Mouse (Mus musculus): ENCODE data around the gene Eya3. TPM values are rescaled to one million over a fixed set of nuclear protein-coding genes. Genes with fewer than 3 reads are reported as not detected.

The Eya3 gene
- polyA plus RNA-seq, 1 experiment from 2014 or later: 25.4 TPM

GRCm38 (mm10) chr4:132617873-132618272 lies 20.9 kb upstream of the Eya3 start:
- H3K36me3 ChIP-seq: no peaks in the 10 kb centered on the region
- H3K4me2 ChIP-seq (replicated peaks): no peak overlapping the region
- no peak for ATAC-seq
- no peaks in the 10 kb centered on the region for H3K4me1 ChIP-seq (replicated peaks)
- no peaks in the 10 kb centered on the region for H3K9me3 ChIP-seq
- no peak overlapping the region for H3K27ac ChIP-seq
- no peak overlapping the region for H3K9ac ChIP-seq
- WGBS: 89% methylated on average over 6 of the region's 6 CpGs
- no peaks in the 10 kb centered on the region for H3K27me3 ChIP-seq (replicated peaks)
- H3K4me3 ChIP-seq (replicated peaks): no peak overlapping the region

GRCm38 (mm10) chr4:132618850-132619375 lies 19.9 kb upstream of the Eya3 start:
- no peak overlapping the region for H3K4me3 ChIP-seq (replicated peaks)
- H3K27me3 ChIP-seq (replicated peaks): no peaks in the 10 kb centered on the region
- no peak overlapping the region for H3K4me2 ChIP-seq (replicated peaks)
- no peaks in the 10 kb centered on the region for H3K36me3 ChIP-seq
- no peak overlapping the region for H3K9ac ChIP-seq
- WGBS: 76% methylated on average over 10 of the region's 10 CpGs
- H3K27ac ChIP-seq: no peak overlapping the region
- no peaks in the 10 kb centered on the region for H3K9me3 ChIP-seq
- no peak for ATAC-seq
- H3K4me1 ChIP-seq (replicated peaks): no peaks in the 10 kb centered on the region

DNA sequence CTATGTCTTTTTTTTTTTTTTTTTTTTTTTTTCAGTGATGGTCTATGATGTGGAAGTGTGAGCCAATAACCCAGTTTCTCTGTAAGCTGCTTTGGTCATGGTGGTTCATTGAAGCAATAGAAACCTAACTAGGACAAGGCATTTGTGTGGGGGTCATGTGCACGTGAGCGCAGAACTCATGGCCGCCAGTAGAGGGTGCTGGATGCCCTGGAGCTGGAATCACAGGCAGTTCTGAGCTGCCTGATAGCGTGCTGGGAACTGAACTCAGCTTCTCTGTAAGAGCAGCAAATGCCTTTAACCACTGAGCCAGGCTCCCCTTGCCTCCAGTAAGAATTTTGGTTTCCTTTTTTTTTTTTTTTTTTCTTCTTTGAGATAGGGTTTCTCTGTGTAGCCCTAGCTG lies 18.7 kb upstream of the Eya3 start:
- Histone ChIP-seq H3K9ac (no peak overlapping the region), H3K27me3 (replicated peaks) (no peaks in the 10 kb centered on the region), H3K27ac (no peak overlapping the region), H3K4me3 (replicated peaks) (no peak overlapping the region), H3K4me1 (replicated peaks) (no peaks in the 10 kb centered on the region), H3K4me2 (replicated peaks) (no peak overlapping the region), H3K36me3 (no peaks in the 10 kb centered on the region), H3K9me3 (no peaks in the 10 kb centered on the region)
- WGBS: 89% methylated on average over 4 of the region's 4 CpGs
- no peak for ATAC-seq

DNA sequence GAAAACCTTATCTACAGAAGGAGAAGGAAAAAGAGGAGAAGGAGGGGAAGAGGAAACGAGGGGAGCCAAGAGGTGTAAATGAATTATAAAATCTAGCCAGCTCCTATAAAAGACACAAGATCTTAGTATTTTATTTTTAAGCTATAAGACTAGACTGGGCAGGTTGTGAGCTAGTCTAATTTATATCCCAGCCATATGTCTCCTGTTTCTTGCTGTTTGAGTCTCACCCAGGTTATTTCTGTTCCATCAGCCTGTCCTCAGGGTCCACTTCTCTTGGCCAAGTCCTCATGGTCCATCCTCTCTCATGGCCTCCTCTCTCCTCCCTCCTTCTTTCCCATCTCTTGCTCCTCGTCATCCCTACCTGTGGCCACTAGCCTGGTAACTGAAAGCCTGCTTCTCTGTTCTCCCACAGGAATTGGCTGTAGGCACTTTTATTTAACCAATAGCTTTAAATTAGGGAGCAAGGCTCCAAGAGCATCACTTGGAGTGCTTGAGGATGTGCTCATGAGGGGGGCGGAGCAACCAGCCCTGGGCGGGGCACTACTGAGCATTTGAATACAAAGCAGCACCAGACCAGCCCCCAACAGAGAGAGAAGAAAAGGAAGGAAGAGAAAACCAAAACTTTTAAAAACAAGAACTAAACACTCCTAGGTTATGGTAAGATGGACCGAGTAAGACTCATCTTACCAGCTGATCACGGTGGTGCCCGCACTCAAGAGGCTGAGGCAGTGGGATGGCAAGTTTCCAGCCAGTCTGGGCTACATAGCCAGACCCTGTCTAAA lies 17.3 kb upstream of the Eya3 start:
- Histone ChIP-seq H3K9me3 (no peaks in the 10 kb centered on the region), H3K27me3 (replicated peaks) (no peaks in the 10 kb centered on the region), H3K36me3 (no peaks in the 10 kb centered on the region), H3K4me1 (replicated peaks) (no peaks in the 10 kb centered on the region), H3K4me3 (replicated peaks) (no peak overlapping the region), H3K9ac (no peak overlapping the region), H3K27ac (no peak overlapping the region), H3K4me2 (replicated peaks) (no peak overlapping the region)
- 70% methylated on average over 7 of the region's 7 CpGs for WGBS
- no peak for ATAC-seq

DNA sequence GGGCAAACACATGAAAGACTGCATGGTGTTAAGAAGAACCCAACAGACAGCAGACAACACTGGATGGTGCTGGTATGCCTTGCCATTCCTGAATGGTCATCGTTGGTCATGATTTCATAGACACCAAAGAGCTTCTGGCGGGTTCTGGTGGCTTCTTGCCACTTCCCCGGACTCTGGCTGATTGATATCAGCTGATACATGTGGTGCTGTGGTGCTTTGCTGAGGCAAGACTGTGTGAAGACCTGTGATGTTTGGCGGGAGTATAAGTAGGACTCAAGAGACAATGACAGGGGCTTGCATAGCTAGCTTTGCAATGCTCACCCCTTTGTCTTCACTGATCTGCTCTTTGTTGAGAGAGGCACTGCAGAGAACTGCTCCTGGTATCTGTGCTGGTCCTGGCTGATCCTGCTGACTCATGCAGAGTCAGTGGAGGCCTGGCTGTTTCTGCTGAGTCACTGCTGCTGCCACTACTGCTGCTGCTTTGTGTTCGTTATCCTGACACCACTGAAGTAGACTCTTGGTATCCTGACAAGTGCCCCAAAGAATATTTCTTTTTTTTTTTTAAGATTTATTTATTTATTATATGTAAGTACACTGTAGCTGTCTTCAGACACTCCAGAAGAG lies 14.6 kb upstream of the Eya3 start:
- no peak for ATAC-seq
- no peaks in the 10 kb centered on the region for H3K4me1 ChIP-seq (replicated peaks)
- H3K9me3 ChIP-seq: no peaks in the 10 kb centered on the region
- no peaks in the 10 kb centered on the region for H3K36me3 ChIP-seq
- no peak overlapping the region for H3K4me2 ChIP-seq (replicated peaks)
- no peak overlapping the region for H3K9ac ChIP-seq
- no peak overlapping the region for H3K27ac ChIP-seq
- H3K27me3 ChIP-seq (replicated peaks): no peaks in the 10 kb centered on the region
- 86% methylated on average over 5 of the region's 5 CpGs for WGBS
- H3K4me3 ChIP-seq (replicated peaks): no peak overlapping the region

- ATAC-seq: no peak
- Histone ChIP-seq H3K27ac (no peak overlapping the region), H3K9ac (no peak overlapping the region), H3K36me3 (no peaks in the 10 kb centered on the region), H3K27me3 (replicated peaks) (no peaks in the 10 kb centered on the region), H3K4me2 (replicated peaks) (no peak overlapping the region), H3K9me3 (no peaks in the 10 kb centered on the region), H3K4me3 (replicated peaks) (no peak overlapping the region), H3K4me1 (replicated peaks) (no peaks in the 10 kb centered on the region)
- 16% methylated on average over 2 of the region's 2 CpGs for WGBS
Observed at GRCm38 (mm10) chr4:132628830-132629229, 10.0 kb upstream of the Eya3 start.

DNA sequence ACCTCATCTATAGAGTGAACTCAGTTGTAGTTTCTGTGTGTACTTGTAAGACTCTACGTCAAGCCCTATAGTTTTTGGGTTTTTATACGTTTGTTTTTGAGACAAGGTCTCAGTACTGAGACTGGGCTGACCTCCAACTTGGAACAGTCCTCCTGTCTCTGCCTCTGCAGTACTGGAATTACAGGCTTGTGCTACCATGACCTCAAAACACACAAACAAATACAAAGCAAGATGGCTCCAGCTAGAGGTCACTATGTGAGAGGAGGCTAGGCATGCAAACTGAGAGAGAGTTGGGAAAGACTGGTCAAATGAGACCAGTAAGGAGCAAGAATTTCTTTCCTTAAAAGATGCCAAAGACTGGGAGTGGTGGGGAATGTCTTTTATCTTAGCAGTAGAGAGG lies 2.8 kb upstream of the Eya3 start:
- Histone ChIP-seq H3K4me2 (replicated peaks) (no peak overlapping the region), H3K4me1 (replicated peaks) (peaks cover 5% of the 10 kb centered on the region; the same call in 1 of the 2 replicates), H3K27me3 (replicated peaks) (no peaks in the 10 kb centered on the region), H3K9ac (no peak overlapping the region), H3K4me3 (replicated peaks) (no peak overlapping the region), H3K9me3 (no peaks in the 10 kb centered on the region), H3K36me3 (no peaks in the 10 kb centered on the region), H3K27ac (no peak overlapping the region)
- no peak for ATAC-seq
- WGBS: 86% methylated on average over 2 of the region's 2 CpGs

- Histone ChIP-seq H3K4me3 (replicated peaks) (no peak overlapping the region), H3K4me2 (replicated peaks) (no peak overlapping the region), H3K4me1 (replicated peaks) (peaks cover 5% of the 10 kb centered on the region; the same call in 1 of the 2 replicates), H3K9me3 (no peaks in the 10 kb centered on the region), H3K36me3 (no peaks in the 10 kb centered on the region), H3K27ac (no peak overlapping the region), H3K27me3 (replicated peaks) (no peaks in the 10 kb centered on the region), H3K9ac (no peak overlapping the region)
- no peak for ATAC-seq
- 43% methylated on average over 4 of the region's 4 CpGs for WGBS
Observed at GRCm38 (mm10) chr4:132636554-132636953, 2.2 kb upstream of the Eya3 start.

GRCm38 (mm10) chr4:132639191-132639713 lies 465 bp downstream of the Eya3 start:
- H3K27ac ChIP-seq: peak overlapping the region; percentile 81
- peaks cover 5% of the 10 kb centered on the region; the same call in 1 of the 2 replicates for H3K4me1 ChIP-seq (replicated peaks)
- H3K27me3 ChIP-seq (replicated peaks): no peaks in the 10 kb centered on the region
- no peaks in the 10 kb centered on the region for H3K36me3 ChIP-seq
- 0% methylated on average over 35 of the region's 35 CpGs for WGBS
- H3K9ac ChIP-seq: peak overlapping the region; percentile 90
- no peaks in the 10 kb centered on the region for H3K9me3 ChIP-seq
- peak; percentile 67 for ATAC-seq
- peak overlapping the region; percentile 92 for H3K4me3 ChIP-seq (replicated peaks)
- H3K4me2 ChIP-seq (replicated peaks): peak overlapping the region; percentile 82

DNA sequence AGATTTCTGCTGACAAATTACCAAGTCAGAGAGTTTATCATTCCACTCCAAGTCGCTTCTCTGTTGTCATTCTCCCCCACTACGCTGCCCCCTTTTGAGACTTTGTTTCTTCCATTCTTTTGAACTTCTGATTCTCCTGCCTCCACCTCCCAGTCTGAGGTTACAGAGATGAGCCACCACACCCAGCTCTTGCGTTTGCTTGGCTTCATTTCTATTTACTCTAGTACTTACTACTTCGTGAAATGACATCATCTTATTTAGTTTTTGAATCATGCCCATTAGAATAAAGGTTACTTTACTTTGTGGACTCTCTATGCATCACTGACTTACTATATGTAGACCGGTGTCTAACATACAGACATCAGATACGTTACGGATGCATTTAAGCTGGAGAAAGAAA lies 8.7 kb downstream of the Eya3 start:
- Histone ChIP-seq H3K9ac (no peak overlapping the region), H3K27ac (no peak overlapping the region), H3K36me3 (no peaks in the 10 kb centered on the region), H3K27me3 (replicated peaks) (no peaks in the 10 kb centered on the region), H3K4me1 (replicated peaks) (0 out of 2 replicates have a peak, but pooled peaks cover 2% of the 10 kb centered on the region), H3K9me3 (no peaks in the 10 kb centered on the region), H3K4me3 (replicated peaks) (no peak overlapping the region), H3K4me2 (replicated peaks) (no peak overlapping the region)
- 73% methylated on average over 7 of the region's 7 CpGs for WGBS
- no peak for ATAC-seq

DNA sequence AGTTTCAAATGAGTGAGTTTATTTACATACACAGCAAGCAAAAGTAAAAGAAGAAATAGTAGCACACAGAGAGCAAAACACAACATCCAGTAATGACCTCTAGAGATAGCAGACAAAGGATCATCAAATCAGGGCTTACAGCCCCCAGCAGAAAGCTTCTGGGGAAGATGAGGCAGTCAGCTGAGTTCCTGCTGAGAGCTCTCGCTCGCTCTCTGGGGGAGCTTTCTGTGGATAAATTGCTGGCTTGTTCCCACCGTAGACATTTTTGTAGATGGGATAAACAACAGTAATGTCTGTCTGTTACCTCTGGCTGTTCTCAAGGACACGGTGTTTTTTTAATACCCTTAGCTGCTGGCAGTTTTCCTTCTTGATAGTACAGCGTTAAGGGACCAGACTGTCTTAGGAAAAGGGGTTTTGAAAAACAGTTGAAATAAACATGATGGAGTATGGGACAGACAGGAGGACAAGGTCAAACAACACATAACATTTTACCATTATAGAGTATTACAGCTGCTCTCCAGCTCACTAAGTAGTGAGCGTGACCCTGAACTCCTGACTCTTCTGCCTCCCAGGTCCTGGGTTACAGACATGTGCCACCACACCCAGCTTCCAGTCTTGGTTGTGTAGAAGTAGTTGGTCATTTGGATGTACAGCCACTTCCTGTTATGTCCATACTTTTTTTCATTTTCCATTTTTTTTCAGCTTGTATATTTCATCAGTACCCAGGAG lies 10.6 kb downstream of the Eya3 start:
- no peak for ATAC-seq
- no peaks in the 10 kb centered on the region for H3K9me3 ChIP-seq
- H3K27ac ChIP-seq: no peak overlapping the region
- H3K4me3 ChIP-seq (replicated peaks): no peak overlapping the region
- H3K27me3 ChIP-seq (replicated peaks): no peaks in the 10 kb centered on the region
- H3K36me3 ChIP-seq: no peaks in the 10 kb centered on the region
- 48% methylated on average over 6 of the region's 6 CpGs for WGBS
- no peak overlapping the region for H3K9ac ChIP-seq
- H3K4me1 ChIP-seq (replicated peaks): 0 out of 2 replicates have a peak, but pooled peaks cover 2% of the 10 kb centered on the region
- H3K4me2 ChIP-seq (replicated peaks): no peak overlapping the region

DNA sequence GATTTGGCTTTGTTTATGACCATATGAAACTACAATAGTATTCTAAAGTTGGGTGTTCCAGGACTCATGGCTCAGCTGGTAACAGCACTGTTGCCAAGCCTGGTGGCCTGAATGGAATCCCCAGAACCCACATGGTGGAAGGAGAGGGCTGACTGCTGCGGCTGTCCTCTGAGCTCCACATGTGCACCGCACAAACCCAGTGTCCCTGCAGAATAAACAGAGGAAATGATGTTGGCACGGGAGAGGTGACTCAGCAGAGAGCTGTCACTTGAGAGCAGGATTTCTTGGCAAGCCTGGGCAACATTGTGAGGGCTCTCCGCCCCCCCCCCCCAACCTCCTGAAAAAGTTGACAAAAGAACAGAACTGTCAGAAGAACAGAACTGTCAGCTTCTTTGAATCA lies 14.1 kb downstream of the Eya3 start:
- WGBS: 32% methylated on average over 4 of the region's 4 CpGs

More for the DNA sequence above, 14.1 kb downstream of the Eya3 start:
- no peaks in the 10 kb centered on the region for H3K27me3 ChIP-seq (replicated peaks)
- 0 out of 2 replicates have a peak, but pooled peaks cover 2% of the 10 kb centered on the region for H3K4me1 ChIP-seq (replicated peaks)
- no peak overlapping the region for H3K4me3 ChIP-seq (replicated peaks)
- H3K4me2 ChIP-seq (replicated peaks): no peak overlapping the region
- H3K36me3 ChIP-seq: no peaks in the 10 kb centered on the region
- H3K9me3 ChIP-seq: no peaks in the 10 kb centered on the region
- H3K9ac ChIP-seq: no peak overlapping the region
- no peak for ATAC-seq
- no peak overlapping the region for H3K27ac ChIP-seq

All from intestine, embryonic 15.5 days (tissue).